Mouse (Mus musculus) limb, embryonic 13.5 days (tissue): Measurements from ENCODE around the gene Ubqln2. TPM values are rescaled to one million over a fixed set of nuclear protein-coding genes. Genes with fewer than 3 reads are reported as not detected.
A peak's percentile ranks its signal among the peaks of the same experiment; 100 is the strongest.

ENCODE experiments used
- ATAC-seq: fragments of 200-750 bp; cut with Nextera tagmentation; 2 replicates; pipeline ENCODE4 v1.8.0; 2017; ENCODE audit warnings: low read depth, moderate number of reproducible peaks, moderate TSS enrichment; ENCODE audit not compliant: low FRiP score
- H3K27ac ChIP-seq: fragments of 300-500 bp; sonication (generic); 2 replicates; pipeline ENCODE4 v1.5.1; 2015; ENCODE audit warnings: inconsistent platforms, mild to moderate bottlenecking, moderate library complexity
- H3K27me3 ChIP-seq: fragments of 300-500 bp; sonication (generic); 2 replicates; pipeline ENCODE4 v1.6.1; 2015; ENCODE audit warnings: mild to moderate bottlenecking, inconsistent platforms
- H3K36me3 ChIP-seq: fragments of 300-500 bp; sonication (generic); 2 replicates; pipeline ENCODE4 v1.6.1; 2015; ENCODE audit warnings: inconsistent platforms, mild to moderate bottlenecking, moderate library complexity
- H3K4me1 ChIP-seq: fragments of 300-500 bp; sonication (generic); 2 replicates; pipeline ENCODE4 v1.6.1; 2015; ENCODE audit warnings: inconsistent platforms
- H3K4me2 ChIP-seq: fragments of 300-500 bp; sonication (generic); replicated peaks from 2 replicates; pipeline ENCODE4 v1.6.1; 2015; ENCODE audit warnings: inconsistent platforms, mild to moderate bottlenecking, moderate library complexity
- H3K4me3 ChIP-seq: fragments of 300-500 bp; sonication (generic); 2 replicates; pipeline ENCODE4 v1.5.1; 2015; ENCODE audit warnings: moderate library complexity, mild to moderate bottlenecking, inconsistent platforms
- H3K9ac ChIP-seq: fragments of 300-500 bp; sonication (generic); 2 replicates; pipeline ENCODE4 v1.6.1; 2015; ENCODE audit warnings: mild to moderate bottlenecking, inconsistent platforms
- H3K9me3 ChIP-seq: fragments of 300-500 bp; sonication (generic); 2 replicates; pipeline ENCODE4 v1.6.1; 2016; ENCODE audit warnings: inconsistent platforms
- WGBS: fragments of 180-500 bp; shearing (Covaris S2); methylation state at CpG from one replicate; pipeline ENCODE4 v1.1.7; 2015; 5-methylcytosine and 5-hydroxymethylcytosine counted together
- polyA plus RNA-seq: library from polyadenylated mRNA; unstranded; fragments of >200 nt; fragmentation: Nextera tagmentation; extraction: Ambion mirVana; gene quantifications from 2 replicates; pipeline ENCODE4 v1.2.1, GENCODE M21; 2015

Gene Ubqln2
- 25.2 and 25.3 TPM in 2 replicates for polyA plus RNA-seq

DNA sequence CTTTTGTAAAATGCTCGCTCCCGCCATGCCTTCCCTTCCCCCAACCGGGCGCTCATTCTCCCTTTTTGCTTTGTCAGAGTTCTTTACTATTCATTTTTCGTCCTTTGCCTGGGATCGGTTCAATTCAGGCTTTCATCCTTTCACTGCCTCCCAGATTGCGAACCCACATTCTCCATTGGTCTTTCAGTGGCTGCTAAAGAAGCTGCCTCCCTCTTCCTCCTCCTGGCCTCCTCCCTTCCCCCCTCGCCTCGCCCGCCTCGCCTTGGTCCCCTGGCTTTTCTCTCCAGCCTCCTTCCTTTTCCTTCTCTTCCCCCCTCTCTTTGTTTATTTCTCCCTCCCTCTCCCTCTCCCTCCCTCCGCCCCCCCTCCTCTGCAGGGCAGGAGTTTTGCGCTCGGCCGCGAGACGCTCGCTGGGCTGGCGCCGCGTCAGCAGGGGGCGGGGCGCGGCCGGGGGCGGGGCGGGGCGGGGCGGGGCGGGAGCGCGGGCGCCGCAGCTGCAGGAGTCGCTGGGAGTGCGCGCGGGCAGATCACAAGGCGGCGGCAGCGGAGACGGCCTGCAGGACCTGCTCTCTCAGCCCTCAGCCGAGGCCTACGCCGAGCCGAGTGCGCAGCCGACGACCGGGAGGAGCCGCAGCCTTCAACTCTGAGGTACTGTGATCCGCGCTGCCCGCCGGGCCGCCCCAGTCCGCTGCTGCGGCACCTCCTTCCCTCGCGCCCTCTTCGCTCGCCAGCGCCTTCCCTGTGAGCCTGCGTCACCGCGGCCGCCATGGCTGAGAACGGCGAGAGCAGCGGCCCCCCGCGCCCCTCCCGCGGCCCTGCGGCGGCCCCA is at the start of gene Ubqln2:
Gene Ubqln2 (plus strand): TSS at position 540 of the 829 bp plus-strand sequence.
- no peaks in the 10 kb centered on the region for H3K4me1 ChIP-seq
- peak; percentile 93 for ATAC-seq
- peak within 1 kb of the TSS; percentile 88 for H3K9ac ChIP-seq
- peak within 1 kb of the TSS; percentile 86 for H3K4me2 ChIP-seq
- no peaks in the 10 kb centered on the region for H3K9me3 ChIP-seq
- no peaks in the 10 kb centered on the region for H3K27me3 ChIP-seq
- WGBS, result 15% methylated on average over 11 of the region's 76 CpGs
- no peaks in the 10 kb centered on the region for H3K36me3 ChIP-seq
- peak within 1 kb of the TSS; percentile 62 for H3K4me3 ChIP-seq
- peak within 1 kb of the TSS; percentile 97 for H3K27ac ChIP-seq

DNA sequence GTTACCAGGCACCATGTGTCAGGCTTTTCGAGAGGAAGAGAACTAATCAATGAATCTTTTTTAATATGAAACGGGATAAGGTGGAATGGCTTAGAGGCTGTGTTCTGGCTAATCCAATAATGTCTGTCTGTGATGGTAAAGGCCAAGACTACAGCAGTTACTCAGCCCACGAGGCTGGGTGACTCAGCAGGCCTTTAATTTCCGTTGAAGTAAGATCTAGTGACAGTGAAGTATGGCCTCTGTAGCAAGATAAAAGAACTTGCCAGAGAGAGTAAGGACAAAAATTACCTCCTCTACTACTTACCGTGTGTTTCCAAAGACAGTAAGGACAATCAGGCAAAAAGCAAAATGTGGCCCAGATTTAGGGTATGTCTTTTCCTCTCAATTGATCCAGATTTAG is 46.1 kb upstream of the Ubqln2 start:
- Histone ChIP-seq H3K4me1 (no peaks in the 10 kb centered on the region), H3K27ac (no peak overlapping the region), H3K4me3 (no peak overlapping the region), H3K4me2 (no peak overlapping the region), H3K9me3 (no peaks in the 10 kb centered on the region), H3K27me3 (no peaks in the 10 kb centered on the region), H3K36me3 (no peaks in the 10 kb centered on the region), H3K9ac (no peak overlapping the region)
- ATAC-seq, result no peak
- WGBS, result 57% methylated on average over 5 of the region's 5 CpGs

- Histone ChIP-seq H3K36me3 (no peaks in the 10 kb centered on the region), H3K9me3 (no peaks in the 10 kb centered on the region), H3K27ac (no peak overlapping the region), H3K4me1 (no peaks in the 10 kb centered on the region), H3K4me2 (no peak overlapping the region), H3K4me3 (no peak overlapping the region), H3K9ac (no peak overlapping the region), H3K27me3 (no peaks in the 10 kb centered on the region)
- WGBS, result 62% methylated on average over 8 of the region's 8 CpGs
- no peak for ATAC-seq
Measured at GRCm38 (mm10) chrX:153476760-153477248, 21.2 kb upstream of the Ubqln2 start.

GRCm38 (mm10) chrX:153492326-153492725 is 5.7 kb upstream of the Ubqln2 start:
- H3K4me2 ChIP-seq, result no peak overlapping the region
- 44% methylated on average over 3 of the region's 3 CpGs for WGBS
- no peak for ATAC-seq
- H3K4me1 ChIP-seq, result no peaks in the 10 kb centered on the region
- H3K27ac ChIP-seq, result no peak overlapping the region
- H3K9me3 ChIP-seq, result no peaks in the 10 kb centered on the region
- H3K36me3 ChIP-seq, result no peaks in the 10 kb centered on the region
- no peak overlapping the region for H3K4me3 ChIP-seq
- no peaks in the 10 kb centered on the region for H3K27me3 ChIP-seq
- H3K9ac ChIP-seq, result no peak overlapping the region

GRCm38 (mm10) chrX:153498665-153499293 is 752 bp downstream of the Ubqln2 start:
- Histone ChIP-seq H3K27ac (peak overlapping the region; percentile 97), H3K4me3 (peak overlapping the region; percentile 62), H3K36me3 (no peaks in the 10 kb centered on the region), H3K27me3 (no peaks in the 10 kb centered on the region), H3K4me1 (no peaks in the 10 kb centered on the region), H3K9me3 (no peaks in the 10 kb centered on the region), H3K4me2 (peak overlapping the region; percentile 86), H3K9ac (peak overlapping the region; percentile 88)
- no peak; the same call in 1 of the 2 replicates for ATAC-seq
- 17% methylated on average over 30 of the region's 30 CpGs for WGBS

GRCm38 (mm10) chrX:153499294-153500046 is 1.4 kb downstream of the Ubqln2 start:
- Histone ChIP-seq H3K9me3 (no peaks in the 10 kb centered on the region), H3K36me3 (no peaks in the 10 kb centered on the region), H3K27me3 (no peaks in the 10 kb centered on the region), H3K9ac (peak overlapping the region; percentile 88), H3K4me3 (peak overlapping the region; percentile 62), H3K27ac (peak overlapping the region; percentile 97; the same call in 1 of the 2 replicates), H3K4me2 (peak overlapping the region; percentile 86), H3K4me1 (no peaks in the 10 kb centered on the region)
- no peak for ATAC-seq
- 23% methylated on average over 32 of the region's 32 CpGs for WGBS

GRCm38 (mm10) chrX:153500047-153500345 is 2.0 kb downstream of the Ubqln2 start:
- ATAC-seq, result no peak
- WGBS, result 31% methylated on average over 12 of the region's 12 CpGs
- H3K36me3 ChIP-seq, result no peaks in the 10 kb centered on the region
- no peaks in the 10 kb centered on the region for H3K27me3 ChIP-seq
- peak overlapping the region; percentile 62 for H3K4me3 ChIP-seq
- H3K27ac ChIP-seq, result peak overlapping the region; percentile 52; the same call in 1 of the 2 replicates
- no peaks in the 10 kb centered on the region for H3K9me3 ChIP-seq
- H3K4me2 ChIP-seq, result peak overlapping the region; percentile 86
- H3K9ac ChIP-seq, result peak overlapping the region; percentile 88
- H3K4me1 ChIP-seq, result no peaks in the 10 kb centered on the region

DNA sequence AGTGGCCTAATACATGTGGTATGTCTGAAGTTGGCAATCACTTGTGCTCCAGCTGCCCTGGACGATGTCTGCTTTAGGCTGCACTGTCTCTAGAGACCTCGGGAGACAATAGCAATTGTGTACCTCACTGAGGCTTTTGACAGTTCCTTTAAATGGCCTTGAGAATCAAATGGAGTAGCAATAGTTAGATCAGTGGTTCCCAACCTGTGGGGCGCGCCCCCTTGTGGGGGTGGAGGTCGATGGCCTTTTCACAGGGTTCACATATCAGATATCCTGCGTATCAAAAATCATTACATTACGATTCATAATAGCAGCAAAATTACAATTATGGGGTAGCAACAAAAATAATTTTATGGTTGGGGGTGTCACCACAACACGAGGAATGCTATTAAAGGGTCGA is 7.9 kb downstream of the Ubqln2 start:
- Histone ChIP-seq H3K4me1 (no peaks in the 10 kb centered on the region), H3K36me3 (no peaks in the 10 kb centered on the region), H3K9ac (no peak overlapping the region), H3K9me3 (no peaks in the 10 kb centered on the region), H3K27ac (no peak overlapping the region), H3K4me2 (no peak overlapping the region), H3K27me3 (no peaks in the 10 kb centered on the region), H3K4me3 (no peak overlapping the region)
- no peak for ATAC-seq
- WGBS, result 51% methylated on average over 9 of the region's 9 CpGs

- no peak overlapping the region for H3K4me3 ChIP-seq
- 82% methylated on average over 5 of the region's 5 CpGs for whole genome bisulfite sequencing
- ATAC-seq, result no peak
Measured at GRCm38 (mm10) chrX:153515491-153515890, 17.5 kb downstream of the Ubqln2 start.

DNA sequence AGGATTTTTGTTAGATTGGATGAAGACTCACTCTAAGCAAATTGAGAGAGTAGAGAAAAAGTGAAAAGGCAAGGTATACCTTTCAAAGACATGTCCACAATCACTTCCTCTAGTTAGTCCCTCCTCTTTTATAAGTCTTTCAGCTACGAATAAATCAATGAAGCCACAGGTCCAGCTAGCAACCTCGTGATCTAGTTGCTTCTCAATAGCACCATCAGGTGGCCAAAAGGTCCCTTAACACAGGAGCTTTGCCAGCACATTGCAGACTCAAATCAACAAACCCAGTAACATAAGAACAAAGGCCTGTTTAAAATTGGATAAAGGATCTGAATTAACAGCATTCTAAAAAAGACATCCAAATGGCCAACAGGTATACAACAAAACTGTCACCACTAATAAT is 30.4 kb downstream of the Ubqln2 start:
- H3K4me1 ChIP-seq, result no peaks in the 10 kb centered on the region
- H3K9me3 ChIP-seq, result no peaks in the 10 kb centered on the region
- no peak overlapping the region for H3K4me3 ChIP-seq
- H3K27ac ChIP-seq, result no peak overlapping the region
- no peaks in the 10 kb centered on the region for H3K27me3 ChIP-seq
- no peaks in the 10 kb centered on the region for H3K36me3 ChIP-seq
- 19% methylated on average over 2 of the region's 2 CpGs for WGBS
- no peak overlapping the region for H3K4me2 ChIP-seq
- H3K9ac ChIP-seq, result no peak overlapping the region
- ATAC-seq, result no peak

More at GRCm38 (mm10) chrX:153515491-153515890, 17.5 kb downstream of the Ubqln2 start:
- Histone ChIP-seq H3K36me3 (no peaks in the 10 kb centered on the region), H3K4me2 (no peak overlapping the region), H3K27me3 (no peaks in the 10 kb centered on the region), H3K9ac (no peak overlapping the region), H3K27ac (no peak overlapping the region), H3K4me1 (no peaks in the 10 kb centered on the region), H3K9me3 (no peaks in the 10 kb centered on the region)
